Mouse (Mus musculus) neural tube, embryonic 11.5 days (tissue): Measurements from ENCODE around the gene Elfn2. TPM values are rescaled to one million over a fixed set of nuclear protein-coding genes. Genes with fewer than 3 reads are reported as not detected.

Experiments used
- ATAC-seq: fragments of 200-750 bp; cut with Nextera tagmentation; 2 replicates; pipeline ENCODE4 v1.8.0; 2017; ENCODE audit warnings: moderate number of reproducible peaks, mild to moderate bottlenecking, moderate TSS enrichment, moderate library complexity; ENCODE audit not compliant: insufficient read depth, low FRiP score, low TSS enrichment
- DNase-seq: peaks from one replicate; pipeline ENCODE4 v3.0.0-alpha.2; 2015; ENCODE audit warnings: low spot score
- H3K27ac ChIP-seq: fragments of 300-500 bp; sonication (generic); 2 replicates; pipeline ENCODE4 v1.5.1; 2014; ENCODE audit warnings: low read depth, mild to moderate bottlenecking, low read length
- H3K27me3 ChIP-seq: fragments of 300-500 bp; sonication (generic); 2 replicates; pipeline ENCODE4 v1.6.1; 2014; ENCODE audit warnings: mild to moderate bottlenecking, low read length, mixed read lengths; ENCODE audit not compliant: control insufficient read depth, insufficient read depth
- H3K36me3 ChIP-seq: fragments of 300-500 bp; sonication (generic); 2 replicates; pipeline ENCODE4 v1.6.1; 2014; ENCODE audit warnings: mild to moderate bottlenecking, low read length, moderate library complexity, mixed read lengths; ENCODE audit not compliant: control insufficient read depth, insufficient read depth
- H3K4me1 ChIP-seq: fragments of 300-500 bp; sonication (generic); 2 replicates; pipeline ENCODE4 v1.6.1; 2014; ENCODE audit warnings: low read length, mixed read lengths; ENCODE audit not compliant: control insufficient read depth, insufficient read depth
- H3K4me2 ChIP-seq: fragments of 300-500 bp; sonication (generic); 2 replicates; pipeline ENCODE4 v1.6.1; 2014; ENCODE audit warnings: low read depth, mild to moderate bottlenecking, moderate library complexity
- H3K4me3 ChIP-seq: fragments of 300-500 bp; sonication (generic); 2 replicates; pipeline ENCODE4 v1.5.1; 2014; ENCODE audit warnings: low read depth, low read length
- H3K9ac ChIP-seq: fragments of 300-500 bp; sonication (generic); 2 replicates; pipeline ENCODE4 v1.6.1; 2014; ENCODE audit warnings: mild to moderate bottlenecking, low read length
- H3K9me3 ChIP-seq: fragments of 300-500 bp; sonication (generic); 2 replicates; pipeline ENCODE4 v1.6.1; 2016; ENCODE audit warnings: low read length; ENCODE audit not compliant: control insufficient read depth
- WGBS: fragments of 180-500 bp; shearing (Covaris S2); extraction: QIAGEN DNeasy Blood & Tissue Kit; methylation state at CpG from one replicate; pipeline ENCODE4 v1.1.7; 2014; 5-methylcytosine and 5-hydroxymethylcytosine counted together
- polyA plus RNA-seq: library from polyadenylated mRNA; unstranded; fragments of >200 nt; fragmentation: Nextera tagmentation; extraction: Ambion mirVana; gene quantifications from 2 replicates; pipeline ENCODE4 v1.2.1, GENCODE M21; 2014

The Elfn2 gene
- polyA plus RNA-seq, 1 experiment from 2014 or later, result 0.15 TPM

- 57% methylated on average over 5 of the region's 5 CpGs for WGBS
- Histone ChIP-seq H3K4me3 (no peak overlapping the region), H3K9ac (no peak overlapping the region), H3K4me2 (no peak overlapping the region), H3K4me1 (peaks cover 17% of the 10 kb centered on the region), H3K27me3 (peaks cover 78% of the 10 kb centered on the region), H3K27ac (no peak overlapping the region), H3K9me3 (no peaks in the 10 kb centered on the region), H3K36me3 (no peaks in the 10 kb centered on the region)
- no peak for ATAC-seq
- no peak for DNase-seq
These were observed 2.7 kb downstream of the Elfn2 start for GRCm38 (mm10) chr15:78715856-78716255.

- Histone ChIP-seq H3K9me3 (no peaks in the 10 kb centered on the region), H3K27me3 (peaks cover 65% of the 10 kb centered on the region), H3K36me3 (no peaks in the 10 kb centered on the region), H3K4me3 (no peak overlapping the region), H3K4me2 (no peak overlapping the region), H3K9ac (no peak overlapping the region), H3K4me1 (peaks cover 15% of the 10 kb centered on the region), H3K27ac (no peak overlapping the region)
- WGBS, result 82% methylated on average over 7 of the region's 7 CpGs
- ATAC-seq (no peak), DNase-seq (no peak)
These were observed 4.8 kb downstream of the Elfn2 start for GRCm38 (mm10) chr15:78713751-78714150.

- Histone ChIP-seq H3K9me3 (no peaks in the 10 kb centered on the region), H3K9ac (peak overlapping the region; percentile 32), H3K36me3 (no peaks in the 10 kb centered on the region), H3K27me3 (peaks cover 53% of the 10 kb centered on the region), H3K4me1 (peaks cover 8% of the 10 kb centered on the region), H3K4me2 (peak overlapping the region; percentile 39), H3K27ac (0 out of 2 replicates have a peak overlapping the region, but pooled peaks have one; percentile 6), H3K4me3 (peak overlapping the region; percentile 21; the same call in 1 of the 2 replicates)
- 9% methylated on average over 51 of the region's 53 CpGs for WGBS
- DNase-seq (no peak), ATAC-seq (peak; percentile 32)
These were observed 6.0 kb downstream of the Elfn2 start for GRCm38 (mm10) chr15:78712335-78713258.

- peaks cover 8% of the 10 kb centered on the region for H3K4me1 ChIP-seq
- no peaks in the 10 kb centered on the region for H3K9me3 ChIP-seq
- no peaks in the 10 kb centered on the region for H3K36me3 ChIP-seq
- peaks cover 47% of the 10 kb centered on the region for H3K27me3 ChIP-seq
- ATAC-seq, result no peak
- WGBS, result 73% methylated on average over 7 of the region's 7 CpGs
- no peak overlapping the region for H3K4me2 ChIP-seq
- H3K4me3 ChIP-seq, result no peak overlapping the region
- no peak for DNase-seq
- H3K9ac ChIP-seq, result no peak overlapping the region
- H3K27ac ChIP-seq, result no peak overlapping the region
These were observed 6.6 kb downstream of the Elfn2 start for GRCm38 (mm10) chr15:78711935-78712334.

- H3K27ac ChIP-seq, result no peak overlapping the region
- no peak overlapping the region for H3K9ac ChIP-seq
- 43% methylated on average over 6 of the region's 6 CpGs for WGBS
- no peaks in the 10 kb centered on the region for H3K36me3 ChIP-seq
- H3K27me3 ChIP-seq, result peaks cover 42% of the 10 kb centered on the region
- no peaks in the 10 kb centered on the region for H3K9me3 ChIP-seq
- no peak overlapping the region for H3K4me2 ChIP-seq
- ATAC-seq (no peak), DNase-seq (no peak)
- H3K4me3 ChIP-seq, result no peak overlapping the region
- H3K4me1 ChIP-seq, result peaks cover 8% of the 10 kb centered on the region
These were observed 7.9 kb downstream of the Elfn2 start for GRCm38 (mm10) chr15:78710634-78711033.

- Histone ChIP-seq H3K4me2 (no peak overlapping the region), H3K27me3 (peaks cover 35% of the 10 kb centered on the region), H3K36me3 (no peaks in the 10 kb centered on the region), H3K4me1 (peaks cover 8% of the 10 kb centered on the region), H3K27ac (no peak overlapping the region), H3K4me3 (no peak overlapping the region), H3K9me3 (no peaks in the 10 kb centered on the region), H3K9ac (no peak overlapping the region)
- ATAC-seq (peak; percentile 32; the same call in 1 of the 2 replicates), DNase-seq (peak; percentile 46)
- 34% methylated on average over 7 of the region's 7 CpGs for WGBS
These were observed 8.8 kb downstream of the Elfn2 start for GRCm38 (mm10) chr15:78709767-78710166.

- H3K4me3 ChIP-seq, result no peak overlapping the region
- no peaks in the 10 kb centered on the region for H3K36me3 ChIP-seq
- H3K9me3 ChIP-seq, result no peaks in the 10 kb centered on the region
- no peak overlapping the region for H3K4me2 ChIP-seq
- no peak overlapping the region for H3K27ac ChIP-seq
- H3K4me1 ChIP-seq, result peaks cover 4% of the 10 kb centered on the region; the same call in 1 of the 2 replicates
- peaks cover 6% of the 10 kb centered on the region for H3K27me3 ChIP-seq
- no peak for ATAC-seq
- 80% methylated on average over 3 of the region's 3 CpGs for WGBS
- no peak for DNase-seq
- H3K9ac ChIP-seq, result no peak overlapping the region
These were observed 11.9 kb downstream of the Elfn2 start for GRCm38 (mm10) chr15:78706630-78707029.

GRCm38 (mm10) chr15:78704824-78705223, 13.7 kb downstream of the Elfn2 start:
- Histone ChIP-seq H3K27ac (no peak overlapping the region), H3K27me3 (no peaks in the 10 kb centered on the region), H3K4me2 (no peak overlapping the region), H3K9me3 (no peaks in the 10 kb centered on the region), H3K9ac (no peak overlapping the region), H3K4me3 (no peak overlapping the region), H3K4me1 (0 out of 2 replicates have a peak, but pooled peaks cover under 1% of the 10 kb centered on the region), H3K36me3 (no peaks in the 10 kb centered on the region)
- ATAC-seq (no peak), DNase-seq (no peak)
- WGBS, result 84% methylated on average over 4 of the region's 4 CpGs

- 80% methylated on average over 3 of the region's 3 CpGs for WGBS
- H3K27ac ChIP-seq, result no peak overlapping the region
- no peak overlapping the region for H3K4me3 ChIP-seq
- DNase-seq (no peak), ATAC-seq (no peak)
- no peaks in the 10 kb centered on the region for H3K36me3 ChIP-seq
- no peaks in the 10 kb centered on the region for H3K9me3 ChIP-seq
- no peak overlapping the region for H3K4me2 ChIP-seq
- no peaks in the 10 kb centered on the region for H3K27me3 ChIP-seq
- no peaks in the 10 kb centered on the region for H3K4me1 ChIP-seq
- no peak overlapping the region for H3K9ac ChIP-seq
These were observed 14.6 kb downstream of the Elfn2 start for GRCm38 (mm10) chr15:78704007-78704406.
